In the genomic region with DNA sequence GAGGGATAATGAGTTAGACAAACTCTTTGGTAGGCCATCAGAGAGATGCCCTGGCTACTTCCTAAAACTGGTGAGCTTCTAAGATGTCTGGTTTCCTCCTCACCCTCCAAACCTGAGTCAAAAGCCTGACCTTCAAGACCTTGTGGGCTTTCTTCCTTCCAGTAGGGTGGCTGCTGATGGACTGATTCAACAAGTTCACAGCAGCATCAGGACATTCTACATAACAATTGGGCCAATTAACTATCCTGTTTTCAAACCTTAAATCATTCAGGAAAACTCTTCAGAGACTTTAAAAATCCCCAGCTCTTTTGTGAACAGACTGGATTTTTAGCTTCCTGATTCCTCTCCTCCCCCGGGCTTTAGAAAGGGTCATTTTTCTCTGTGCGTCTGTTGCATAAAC, we compare ENCODE assay signal across 28 mouse cellular contexts.
"Had no signal": no experiment of that assay in that cellular context is flagged by ENCODE, and none has a peak within 500 bp of the region (broad histone marks: within the 10 kb centered on the region; RNA-seq: fewer than 3 reads in every experiment).

No protein-coding gene starts in this region.

- H3K9ac ChIP-seq: heart, embryonic 12.5 days; hindbrain, embryonic 12.5 days; hindbrain, embryonic 14.5 days; intestine, embryonic 15.5 days; limb, embryonic 12.5 days; liver, embryonic 13.5 days; liver, embryonic 15.5 days; liver, postnatal 0 days had no signal

- H3K4me2 ChIP-seq: heart, embryonic 12.5 days; hindbrain, embryonic 12.5 days; hindbrain, embryonic 14.5 days; intestine, embryonic 15.5 days; limb, embryonic 12.5 days; liver, embryonic 11.5 days; liver, embryonic 13.5 days; liver, embryonic 15.5 days had no signal

- H3K4me1 ChIP-seq: heart, embryonic 10.5 days; heart, embryonic 12.5 days; intestine, embryonic 15.5 days; liver, embryonic 13.5 days; liver, embryonic 15.5 days had no signal

- H3K27me3 ChIP-seq: heart, embryonic 12.5 days had no signal

- H3K27ac ChIP-seq: heart, adult 2 months; heart, embryonic 10.5 days; hindbrain, embryonic 10.5 days; hindbrain, embryonic 12.5 days; hindbrain, embryonic 14.5 days; intestine, embryonic 15.5 days; layer of hippocampus, adult 2 months; left cerebral cortex, adult 2 months; limb, embryonic 10.5 days; limb, embryonic 12.5 days; liver, embryonic 13.5 days; liver, embryonic 15.5 days had no signal

- ATAC-seq: hindbrain, embryonic 16.5 days; inflammation-experienced regulatory T-cells, adult 6 months; intestine, embryonic 15.5 days; intestine, postnatal 0 days; liver, postnatal 0 days had no signal

- H3K9me3 ChIP-seq: heart, embryonic 10.5 days; heart, embryonic 12.5 days; hindbrain, embryonic 10.5 days; hindbrain, embryonic 12.5 days; intestine, embryonic 15.5 days; limb, embryonic 10.5 days; limb, embryonic 12.5 days; liver, embryonic 13.5 days; liver, embryonic 15.5 days had no signal

- H3K4me3 ChIP-seq: heart, adult 2 months; heart, embryonic 10.5 days; heart, embryonic 12.5 days; hindbrain, embryonic 10.5 days; hindbrain, embryonic 12.5 days; intestine, embryonic 15.5 days; layer of hippocampus, adult 2 months; left cerebral cortex, adult 2 months; limb, embryonic 10.5 days; limb, embryonic 12.5 days; liver, embryonic 13.5 days; liver, embryonic 15.5 days had no signal

- DNase-seq: gastrocnemius, postnatal 14 days; gastrocnemius, postnatal 36 days; heart, adult 11 months; heart, adult 2 months; heart, postnatal 10 days; heart, postnatal 4 days; kidney, adult 18-20 months; kidney, adult 8-10 months; kidney, postnatal 10 days; kidney, postnatal 36 days; liver; liver, embryonic 13.5 days; liver, postnatal 0 days had no signal

- H3K36me3 ChIP-seq: heart, embryonic 10.5 days; heart, embryonic 12.5 days; hindbrain, embryonic 10.5 days; hindbrain, embryonic 12.5 days; intestine, embryonic 15.5 days; limb, embryonic 10.5 days; limb, embryonic 12.5 days; liver, embryonic 13.5 days; liver, embryonic 15.5 days had no signal
